Mouse (Mus musculus) neural tube, embryonic 13.5 days (tissue): ENCODE measurements around the gene Mapkapk2. TPM values are rescaled to one million over a fixed set of nuclear protein-coding genes. Genes with fewer than 3 reads are reported as not detected.

ENCODE experiments used
- polyA plus RNA-seq: library from polyadenylated mRNA; unstranded; fragments of >200 nt; fragmentation: Nextera tagmentation; extraction: Ambion mirVana; gene quantifications from 2 replicates; pipeline ENCODE4 v1.2.1, GENCODE M21; 2015

The Mapkapk2 gene
- polyA plus RNA-seq, 1 experiment from 2014 or later = 22.7 TPM

Other genes with a start within 250 kb of the Mapkapk2 start
- gene Fcmr, start 232.2 kb downstream of the Mapkapk2 start, polyA plus RNA-seq = not detected in 2 replicates
- not detected in 2 replicates for gene Il24, start 210.4 kb downstream of the Mapkapk2 start, polyA plus RNA-seq
- not detected in 2 replicates for gene Il20, start 186.4 kb downstream of the Mapkapk2 start, polyA plus RNA-seq
- not detected in 2 replicates for gene Il19, start 157.7 kb downstream of the Mapkapk2 start, polyA plus RNA-seq
- gene Il10, start 78.0 kb downstream of the Mapkapk2 start, polyA plus RNA-seq = not detected in 2 replicates
- 12.8 and 17.3 TPM in 2 replicates for gene Dyrk3, start 40.5 kb upstream of the Mapkapk2 start, polyA plus RNA-seq
- 47.9 and 50.4 TPM in 2 replicates for gene Eif2d, start 55.4 kb upstream of the Mapkapk2 start, polyA plus RNA-seq
- gene Rassf5, start 147.4 kb upstream of the Mapkapk2 start, polyA plus RNA-seq = 2.6 and 3.4 TPM in 2 replicates
- 0.91 and 1.2 TPM in 2 replicates for gene Ikbke, start 181.8 kb upstream of the Mapkapk2 start, polyA plus RNA-seq